Comparison of ENCODE assay signal across 33 mouse cellular contexts in the genomic region with DNA sequence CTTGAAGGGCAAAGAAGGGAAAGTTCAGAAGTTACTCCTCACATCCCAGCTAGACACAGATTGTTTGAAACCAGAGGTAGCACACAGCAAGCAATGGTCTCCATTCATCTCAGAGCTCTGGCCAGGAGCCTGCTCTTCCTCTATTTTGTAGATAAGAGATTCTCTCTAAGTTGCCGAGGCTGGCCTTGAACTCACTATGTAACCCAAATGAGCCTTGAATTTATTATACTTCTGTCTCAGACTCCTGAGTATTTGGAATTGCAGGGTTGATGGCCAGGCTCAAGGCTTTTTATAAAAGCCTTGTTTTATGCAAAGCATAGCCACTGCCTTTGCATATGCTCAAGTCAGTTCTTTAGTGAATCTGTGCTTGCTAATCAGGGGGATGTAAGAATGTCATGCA. TPM values are rescaled to one million over a fixed set of nuclear protein-coding genes. Genes with fewer than 3 reads are reported as not detected.
DNase-seq lines count a peak whose midpoint lies in the region; TF ChIP-seq lines count a peak whose summit lies in the region.
"Had no signal": no experiment of that assay in that cellular context is flagged by ENCODE, and none has a peak within 500 bp of the region (broad histone marks: within the 10 kb centered on the region; RNA-seq: fewer than 3 reads in every experiment).

No protein-coding gene starts in this region.

- TF ChIP-seq RAD21 in CH12.LX (IDR thresholded peaks at IDR 0.05; ENCODE audit: low read depth, low read length) = no peak

- TF ChIP-seq POLR2A in CH12.LX (IDR thresholded peaks at IDR 0.05; ENCODE audit: low read depth, low read length) = no peak
- TF ChIP-seq POLR2A in embryonic fibroblast, embryonic 13.5 days (IDR thresholded peaks at IDR 0.05; ENCODE audit: low read depth, low read length) = no peak

- in situ Hi-C loops in CH12.LX (cut with MboI; ENCODE audit: low pct_ligation_motif_present, low pct_unique_long_range_greater_than_20kb, low sequenced_read_pairs) = no loop called here

- H3K9me3 ChIP-seq in CH12.LX (replicated peaks; ENCODE audit: low read length) = no peaks in the 10 kb centered on the region
- H3K9me3 ChIP-seq: heart, embryonic 12.5 days; heart, embryonic 15.5 days; hindbrain, embryonic 10.5 days had no signal

- H3K79me2 ChIP-seq in CH12.LX (replicated peaks; ENCODE audit: control insufficient read depth, extremely low read depth, insufficient read depth, poor library complexity, severe bottlenecking) = no peaks in the 10 kb centered on the region

- no peak for TF ChIP-seq CTCF in CH12.LX (conservative IDR thresholded peaks at IDR 0.05 in 1 of 2, IDR thresholded peaks at IDR 0.05 in 1 of 2; ENCODE audit: low read depth in 2 of 2, low read length in 2 of 2)
- TF ChIP-seq CTCF in embryonic fibroblast, embryonic 13.5 days (IDR thresholded peaks at IDR 0.05; ENCODE audit: borderline replicate concordance, insufficient read depth, low read length) = no peak

- dilution Hi-C loops in CH12.LX (cut with MboI; ENCODE audit: extremely low pct_ligation_motif_present, extremely low pct_unique_long_range_greater_than_20kb, low sequenced_read_pairs) = no loop called here

- TF ChIP-seq EP300 in CH12.LX (IDR thresholded peaks at IDR 0.05; ENCODE audit: low read length) = no peak

- H3K9ac ChIP-seq in CH12.LX (ENCODE audit: insufficient read depth, low read depth) = no peak overlapping the region
- H3K9ac ChIP-seq: forebrain, postnatal 0 days; heart, embryonic 12.5 days; heart, embryonic 15.5 days; hindbrain, embryonic 14.5 days had no signal

- H3K4me2 ChIP-seq in CH12.LX (ENCODE audit: insufficient read depth, low read depth, poor library complexity, severe bottlenecking) = no peak overlapping the region; the same call in 1 of the 2 replicates
- H3K4me2 ChIP-seq: heart, embryonic 12.5 days; heart, embryonic 15.5 days; hindbrain, embryonic 14.5 days had no signal

- DNase-seq in CH12.LX (ENCODE audit: extremely low read depth) = peak; percentile 12
- peak; percentile 34 for DNase-seq in Muller cell, postnatal 12 days (ENCODE audit: inconsistent ontology term)
- DNase-seq in adrenal gland, postnatal 14 days = peak; percentile 21
- DNase-seq in heart, adult 11 months = no peak
- no peak for DNase-seq in testis, postnatal 14 days (ENCODE audit: low spot score)
- DNase-seq: cerebellum, adult 18-20 months; cerebellum, adult 9-10 months; cerebellum, postnatal 14 days; forebrain, postnatal 0 days; gastrocnemius, adult 2 months; gastrocnemius, postnatal 14 days; heart, adult 18-20 months; heart, postnatal 10 days; heart, postnatal 36 days; kidney, adult 18-20 months had no signal

- H3K36me3 ChIP-seq in CH12.LX (replicated peaks in 1 of 2; ENCODE audit: control insufficient read depth in 1 of 2, insufficient read depth in 1 of 2, low read length in 1 of 2) = no peaks in the 10 kb centered on the region
- H3K36me3 ChIP-seq: heart, embryonic 12.5 days; heart, embryonic 15.5 days; hindbrain, embryonic 10.5 days had no signal

- H3K27ac ChIP-seq in CH12.LX (ENCODE audit: insufficient read depth, low read depth) = no peak overlapping the region
- H3K27ac ChIP-seq in embryonic fibroblast, embryonic 13.5 days (ENCODE audit: insufficient read depth, low read length) = peak overlapping the region; percentile 80; the same call in 1 of the 2 replicates
- H3K27ac ChIP-seq: gastrocnemius, adult 2 months; heart, embryonic 15.5 days; hindbrain, embryonic 10.5 days; hindbrain, embryonic 14.5 days; hindbrain, postnatal 0 days had no signal

- H3K4me1 ChIP-seq in CH12.LX (ENCODE audit: control insufficient read depth in 1 of 2, insufficient read depth in 2 of 2) = peaks cover 0 to 11% of the 10 kb centered on the region in 2 experiments; a peak in 2 of 4 replicates
- peaks cover 5% of the 10 kb centered on the region; the same call in 1 of the 2 replicates for H3K4me1 ChIP-seq in embryonic fibroblast, embryonic 13.5 days (ENCODE audit: control insufficient read depth, insufficient read depth, low read length)
- H3K4me1 ChIP-seq: heart, embryonic 12.5 days; heart, embryonic 15.5 days; hindbrain, embryonic 10.5 days had no signal

- no peak overlapping the region for H3K4me3 ChIP-seq in CH12.LX (replicated peaks in 1 of 3; ENCODE audit: low read depth in 2 of 3, low read length in 2 of 3, poor library complexity in 1 of 3)
- no peak overlapping the region for H3K4me3 ChIP-seq in embryonic fibroblast, embryonic 13.5 days (ENCODE audit: insufficient read depth, low read length)
- H3K4me3 ChIP-seq: gastrocnemius, adult 2 months; heart, embryonic 12.5 days; heart, embryonic 15.5 days; hindbrain, embryonic 10.5 days had no signal

- H3K27me3 ChIP-seq in CH12.LX (replicated peaks) = no peaks in the 10 kb centered on the region
- H3K27me3 ChIP-seq: heart, embryonic 12.5 days; heart, embryonic 15.5 days had no signal

TF ChIP-seq in CH12.LX, 34 proteins besides CTCF, POLR2A, EP300 and RAD21:
- no peak for TF ChIP-seq CHD2 (IDR thresholded peaks at IDR 0.05; ENCODE audit: low read length)
- TF ChIP-seq MXI1 (IDR thresholded peaks at IDR 0.05; ENCODE audit: low read depth, low read length) = no peak

RNA-seq across cellular contexts. Expression of a gene that starts 27.4 kb away (rescaled TPM):
- total RNA-seq in CH12.LX (2012; rRNA removed) (not detected in 2 replicates), CH12.LX (2014; rRNA removed) (not detected in 2 replicates)
- polyA plus RNA-seq in CH12.LX (2012; ENCODE audit: insufficient read length, low read depth) = not detected in 2 replicates
- total RNA-seq in adrenal gland, postnatal 14 days (2021) = 0.64 TPM in 1 of 2 replicates, not detected in the other
- not detected in 2 replicates for polyA plus RNA-seq in embryonic fibroblast, embryonic 13.5 days (2011; ENCODE audit: insufficient read length, low read depth, missing spikeins)
- total RNA-seq: ES-E14; forebrain, postnatal 0 days; gastrocnemius, adult 2 months; gastrocnemius, postnatal 14 days; gastrocnemius, postnatal 4 days; heart, adult 18-20 months; heart, postnatal 10 days; heart, postnatal 36 days; hindbrain, postnatal 0 days had no signal
- polyA plus RNA-seq: CD4-positive, CD25-positive, alpha-beta regulatory T cell, adult 4 months; embryonic facial prominence, embryonic 11.5 days; embryonic facial prominence, embryonic 14.5 days; forebrain, embryonic 11.5 days; forebrain, embryonic 14.5 days; forebrain, postnatal 0 days; frontal cortex, adult 2 months; heart, embryonic 12.5 days; heart, embryonic 15.5 days; hindbrain, embryonic 10.5 days; hindbrain, embryonic 14.5 days; hindbrain, postnatal 0 days; inflammation-experienced regulatory T-cells, adult 6 months; intestine, embryonic 16.5 days; Patski had no signal

RNA-seq across cellular contexts. Expression of a gene that starts 31.6 kb away (rescaled TPM):
- total RNA-seq in CH12.LX (2012; rRNA removed) (not detected in 2 replicates), CH12.LX (2014; rRNA removed) (not detected in 2 replicates)
- polyA plus RNA-seq in CH12.LX (2012; ENCODE audit: insufficient read length, low read depth) = not detected in 2 replicates
- 0.26 and 0.34 TPM in 2 replicates for total RNA-seq in adrenal gland, postnatal 14 days (2021)
- polyA plus RNA-seq in embryonic fibroblast, embryonic 13.5 days (2011; ENCODE audit: insufficient read length, low read depth, missing spikeins) = not detected in 2 replicates
- total RNA-seq: ES-E14; forebrain, postnatal 0 days; gastrocnemius, adult 2 months; gastrocnemius, postnatal 14 days; gastrocnemius, postnatal 4 days; heart, adult 18-20 months; heart, postnatal 10 days; heart, postnatal 36 days; hindbrain, postnatal 0 days had no signal
- polyA plus RNA-seq: C2C12; CD4-positive, CD25-positive, alpha-beta regulatory T cell, adult 4 months; embryonic facial prominence, embryonic 11.5 days; forebrain, embryonic 11.5 days; forebrain, embryonic 14.5 days; forebrain, postnatal 0 days; frontal cortex, adult 2 months; heart, embryonic 12.5 days; heart, embryonic 15.5 days; hindbrain, embryonic 10.5 days; hindbrain, embryonic 14.5 days; inflammation-experienced regulatory T-cells, adult 6 months; Patski had no signal

Comparison
In these comparisons a context has a peak if more than half of its experiments do, and no peak if none do; other contexts are left out.
1. DNase-seq: peak in CH12.LX (single experiment), Muller cell, postnatal 12 days (single experiment) and adrenal gland, postnatal 14 days (single experiment); none in heart, adult 11 months (single experiment) and testis, postnatal 14 days (single experiment).